Mouse (Mus musculus): ENCODE measurements at regions not wholly inside any gene's neighbourhood (a gene's known extent, or its start where the extent isn't known, plus 50 kb on each side); places are given as distances from the start of the nearest gene placed in this dataset.

DNA sequence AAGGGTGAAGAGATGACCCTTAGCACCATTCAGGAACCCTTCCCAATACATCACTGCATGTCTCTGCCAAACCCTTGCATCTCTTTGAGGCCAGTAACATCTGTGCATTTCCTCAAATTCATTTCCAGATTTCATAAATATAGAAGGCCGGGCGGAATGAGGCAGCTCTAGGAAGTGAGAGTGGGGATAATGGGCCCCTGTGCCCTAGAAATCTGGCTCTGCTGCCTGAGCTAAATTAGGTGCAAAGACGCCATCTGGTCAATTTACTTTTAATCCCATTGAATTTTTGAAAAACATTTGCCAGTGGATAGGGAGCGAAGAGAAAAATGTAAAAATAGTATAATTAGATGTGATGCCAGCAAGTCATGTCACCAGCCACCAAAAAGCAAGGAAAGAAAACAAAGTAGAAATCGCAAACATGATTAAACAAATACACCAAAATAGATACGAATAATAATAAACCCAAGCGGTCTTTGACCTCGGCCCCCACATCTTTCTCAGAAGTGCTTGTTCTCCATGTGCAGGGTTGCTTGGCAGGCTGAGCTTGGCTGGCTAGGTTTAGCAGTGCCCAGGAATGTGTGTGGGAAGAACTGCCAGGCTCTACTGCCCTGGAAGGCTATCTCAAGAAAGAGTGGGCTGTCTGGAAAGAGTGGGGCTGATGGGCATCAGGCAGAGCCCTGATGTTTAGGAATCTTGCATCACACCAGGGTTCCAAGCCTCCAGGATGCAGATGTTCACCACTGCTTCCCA is 205.7 kb downstream of the Adamts15 start:
- no peak for TF ChIP-seq RAD21 (IDR thresholded peaks at IDR 0.05; ENCODE audit: low read depth, low read length)
- TF ChIP-seq CTCF (conservative IDR thresholded peaks at IDR 0.05 in 1 of 2, IDR thresholded peaks at IDR 0.05 in 1 of 2; ENCODE audit: low read depth in 2 of 2, low read length in 2 of 2): no peak
- no peak for TF ChIP-seq RCOR1 (conservative IDR thresholded peaks at IDR 0.05; ENCODE audit: low read depth, low read length)
- no peak for TF ChIP-seq E2F4 (IDR thresholded peaks at IDR 0.05; ENCODE audit: insufficient replicate concordance, low read depth, low read length)
- TF ChIP-seq ELF1 (IDR thresholded peaks at IDR 0.05; ENCODE audit: low read depth, low read length): no peak

Measured in CH12.LX (cell line).